Mouse (Mus musculus): ENCODE measurements around the gene Defa21.
"Not testable (repeated sequence)": the region's sequence is repeated elsewhere in the genome, so short reads cannot be mapped to it uniquely, and the experiment has no call there.

- not testable (repeated sequence) for TF ChIP-seq POLR2A (IDR thresholded peaks at IDR 0.05; ENCODE audit: borderline replicate concordance, extremely low read depth, insufficient read depth, insufficient read length, poor library complexity, severe bottlenecking); CTCF (IDR thresholded peaks at IDR 0.05; ENCODE audit: borderline replicate concordance, extremely low read depth, insufficient read depth, insufficient read length)
These were observed 39.4 kb downstream of the Defa21 start, which contains the start of gene Defa35 for GRCm38 (mm10) chr8:21064738-21065137.

All from brain, embryonic 14.5 days (tissue).